Mouse (Mus musculus): ENCODE data around the gene Cic.

Cic gene

DNA sequence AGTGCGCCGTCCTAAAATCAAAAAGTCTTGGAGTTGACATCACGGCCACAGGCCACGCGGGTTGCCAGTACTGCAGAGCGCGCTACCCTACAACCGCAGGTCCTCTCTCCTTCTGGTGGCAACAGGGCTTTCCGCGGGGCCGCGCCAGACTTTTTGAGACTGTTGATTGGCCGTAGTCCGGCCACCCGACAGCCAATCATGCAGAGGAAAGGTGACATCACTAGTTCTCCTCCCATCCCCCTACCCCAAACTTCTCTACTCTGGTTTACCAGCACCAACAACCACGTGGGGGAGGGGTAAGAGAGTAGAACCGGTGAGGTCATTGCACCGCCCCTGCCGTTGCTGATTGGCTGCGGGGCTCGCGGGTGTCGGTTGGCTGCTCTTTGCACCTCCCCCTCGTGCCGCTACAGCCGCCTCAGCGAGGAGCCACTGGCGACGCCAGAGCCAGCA is at the start of gene Cic:
Gene Cic (plus strand): TSS at position 404 of the 450 bp plus-strand sequence.
- in situ Hi-C loops (cut with MboI), result no loop called here

DNA sequence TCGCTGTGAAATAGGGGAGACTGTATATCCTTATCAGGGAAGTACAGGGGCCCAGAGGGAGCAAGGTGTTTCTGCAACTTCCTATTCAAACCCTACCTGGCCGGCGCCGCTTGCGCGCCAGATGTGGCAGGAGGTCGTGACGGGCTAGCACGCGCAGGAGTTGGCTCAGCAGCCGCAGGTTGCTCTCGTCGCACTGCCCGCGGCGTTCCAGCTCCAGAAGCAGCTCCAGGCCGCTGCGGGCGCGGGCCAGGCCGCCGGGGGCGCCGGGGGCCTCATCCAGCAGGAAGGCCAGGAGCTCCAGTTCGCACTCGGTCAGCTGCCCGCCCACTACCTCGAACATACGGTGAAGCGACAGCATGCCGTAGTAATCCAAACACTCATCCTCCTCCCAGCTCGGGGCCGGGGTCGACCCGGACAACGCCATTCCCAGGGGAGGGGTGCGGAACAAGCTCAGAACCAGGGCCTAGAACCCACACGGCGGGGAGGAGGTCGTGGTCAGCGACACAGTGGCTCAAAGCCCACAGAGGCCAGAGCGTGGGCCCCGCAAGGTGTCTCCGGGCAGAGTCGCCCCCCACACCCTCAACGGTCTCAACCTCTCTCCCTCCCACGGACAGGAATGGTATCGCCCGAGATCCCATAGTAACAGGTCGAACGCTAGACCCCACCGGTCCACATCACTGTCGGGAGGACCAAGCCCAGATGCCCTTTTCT is 48.6 kb upstream of the Cic start:
- in situ Hi-C loops (cut with MboI), result no loop called here

GRCm38 (mm10) chr7:25219416-25219750 is 48.1 kb upstream of the Cic start:
- in situ Hi-C loops (cut with MboI), result no loop called here

GRCm38 (mm10) chr7:25219756-25220456 is 47.6 kb upstream of the Cic start:
- in situ Hi-C loops (cut with MboI), result no loop called here

DNA sequence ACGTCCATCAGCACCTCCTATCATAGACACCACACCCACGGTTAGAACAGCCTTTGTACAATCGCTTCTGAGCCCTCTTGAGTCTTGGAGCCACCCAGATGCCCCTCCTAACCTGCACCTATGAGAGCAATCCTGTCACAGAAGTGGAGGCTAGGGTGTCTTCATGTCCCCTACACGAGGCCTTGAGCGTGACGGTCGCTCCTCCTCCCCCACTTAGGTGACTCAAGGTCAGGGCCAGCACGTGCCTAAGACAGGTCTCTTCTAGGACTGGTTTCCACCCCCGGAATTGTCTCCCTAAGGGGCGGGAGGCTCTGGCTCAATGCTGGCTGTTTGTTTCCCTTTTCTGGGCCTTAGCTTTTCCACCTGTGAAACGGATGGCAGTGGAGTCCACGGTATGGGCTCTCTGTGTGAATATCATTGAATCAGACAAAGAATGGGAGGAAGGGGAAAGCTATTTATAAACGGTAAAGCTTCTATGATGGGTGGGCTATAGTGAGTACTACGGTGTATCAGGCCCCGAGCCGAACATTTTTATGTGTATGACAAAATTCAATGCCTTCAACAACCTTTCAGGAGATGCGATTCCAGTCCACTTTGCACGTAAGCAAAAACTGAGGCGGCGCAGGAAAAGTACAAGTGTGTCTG is 46.9 kb upstream of the Cic start, which contains the start of gene Dedd2:
Gene Dedd2 (minus strand): TSS at position 159 of the 645 bp plus-strand sequence.
- in situ Hi-C loops (cut with MboI), result no loop called here

DNA sequence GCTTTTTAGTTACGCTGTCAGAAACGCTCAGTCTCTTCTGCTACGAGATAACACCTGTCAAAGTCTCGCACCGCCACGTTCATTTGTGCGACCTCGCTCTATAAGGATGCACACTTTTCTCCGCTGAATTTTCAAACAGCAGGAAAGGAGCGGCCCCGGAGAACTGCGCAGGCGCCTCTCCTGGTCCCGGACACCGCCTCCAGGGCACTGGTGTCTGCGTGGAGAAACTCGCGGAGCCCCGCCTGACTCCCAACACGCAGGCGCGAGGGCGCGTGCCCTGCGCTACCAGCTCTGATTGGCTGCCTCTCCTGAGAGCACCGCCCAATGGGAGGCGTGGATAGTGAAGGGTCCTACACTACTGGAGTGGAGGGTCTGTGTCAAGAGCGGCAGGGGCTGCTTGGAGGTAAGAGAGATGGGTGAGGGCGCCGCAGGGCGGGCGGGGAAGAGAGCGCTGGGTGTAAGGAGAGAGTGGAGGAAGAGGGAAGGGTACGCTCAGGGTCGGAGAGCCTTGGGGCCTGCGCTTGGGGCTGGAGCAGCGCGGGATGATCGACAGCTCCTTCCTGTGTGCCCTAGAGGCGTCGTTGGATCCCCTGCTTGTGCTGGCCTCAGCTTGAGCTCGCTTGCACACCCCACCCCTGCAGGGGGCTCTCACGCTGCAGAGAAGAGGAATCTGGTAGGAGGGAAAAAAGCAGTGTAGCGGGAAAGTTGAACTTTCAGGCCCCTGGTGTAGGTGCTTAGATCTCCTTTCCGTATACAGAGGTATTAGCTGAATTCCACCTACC is 46.2 kb upstream of the Cic start, which contains the start of gene Zfp526:
Gene Zfp526 (plus strand): TSS at position 324 of the 782 bp plus-strand sequence.
- in situ Hi-C loops (cut with MboI), result no loop called here

GRCm38 (mm10) chr7:25222275-25222967 is 45.1 kb upstream of the Cic start:
- in situ Hi-C loops (cut with MboI), result no loop called here

DNA sequence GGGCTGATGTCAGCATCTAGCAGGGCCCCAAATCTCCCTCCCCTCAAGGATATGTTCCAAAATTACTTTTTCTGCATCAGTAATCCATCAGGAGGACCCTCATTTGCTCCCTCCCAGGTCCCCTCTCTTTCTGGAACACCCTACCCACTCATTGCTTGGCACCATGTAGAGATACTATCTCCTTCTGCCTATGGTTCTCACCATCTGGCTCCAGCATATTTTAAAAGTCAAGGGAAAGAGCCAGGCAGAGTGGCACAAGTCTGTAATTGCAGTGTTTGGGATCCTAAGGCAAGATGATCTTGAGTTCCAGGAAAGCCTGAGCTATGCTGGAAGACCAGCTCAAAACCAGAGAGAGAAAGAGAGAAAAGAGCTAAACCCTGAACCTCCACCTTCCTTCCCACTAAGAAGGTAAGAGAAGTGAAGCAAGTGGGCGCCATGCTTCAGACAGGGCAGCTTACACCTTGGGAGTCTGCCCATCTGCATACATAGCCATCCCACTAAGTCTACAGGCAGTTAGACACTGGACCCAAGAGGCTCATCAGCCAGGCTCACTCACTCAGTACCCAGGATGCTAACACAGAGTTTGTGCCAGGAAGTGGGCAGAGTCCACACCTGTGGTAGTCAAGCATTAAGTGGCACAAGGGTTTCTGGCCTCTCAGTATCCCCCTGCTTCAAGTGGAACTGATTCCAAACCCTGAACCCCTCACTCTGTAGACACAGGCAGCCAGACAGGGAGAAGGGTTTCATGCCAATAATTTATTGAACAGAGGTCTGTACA is 39.8 kb upstream of the Cic start:
- in situ Hi-C loops (cut with MboI), result no loop called here

DNA sequence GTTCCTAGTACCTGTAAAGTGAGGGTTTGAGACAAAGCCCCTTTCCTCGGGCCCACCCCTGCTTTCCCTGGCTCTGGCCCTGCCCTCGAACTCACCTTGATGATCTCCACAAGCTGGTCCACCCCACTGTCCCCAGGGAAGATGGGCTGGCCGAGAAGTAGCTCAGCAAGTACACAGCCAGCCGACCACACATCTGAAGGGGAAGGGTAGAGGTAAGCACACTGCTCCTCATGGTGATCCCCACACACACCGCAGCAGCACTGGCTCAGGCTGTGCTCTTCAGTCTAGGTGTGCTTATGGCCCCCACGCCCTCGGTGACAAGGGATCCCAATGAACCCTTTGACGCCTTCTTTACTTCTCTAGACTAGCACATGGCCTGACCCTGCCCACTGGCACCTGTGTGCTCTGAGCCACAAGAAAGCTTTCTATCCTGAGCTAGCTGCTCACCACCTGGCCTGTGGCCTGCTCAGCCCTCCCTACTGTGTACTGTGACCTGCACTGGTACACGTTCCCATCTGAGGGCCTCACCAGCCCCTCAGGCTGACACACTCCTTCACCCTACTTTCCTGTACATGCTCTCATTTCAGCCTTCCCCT is 36.7 kb upstream of the Cic start:
- in situ Hi-C loops (cut with MboI), result no loop called here

DNA sequence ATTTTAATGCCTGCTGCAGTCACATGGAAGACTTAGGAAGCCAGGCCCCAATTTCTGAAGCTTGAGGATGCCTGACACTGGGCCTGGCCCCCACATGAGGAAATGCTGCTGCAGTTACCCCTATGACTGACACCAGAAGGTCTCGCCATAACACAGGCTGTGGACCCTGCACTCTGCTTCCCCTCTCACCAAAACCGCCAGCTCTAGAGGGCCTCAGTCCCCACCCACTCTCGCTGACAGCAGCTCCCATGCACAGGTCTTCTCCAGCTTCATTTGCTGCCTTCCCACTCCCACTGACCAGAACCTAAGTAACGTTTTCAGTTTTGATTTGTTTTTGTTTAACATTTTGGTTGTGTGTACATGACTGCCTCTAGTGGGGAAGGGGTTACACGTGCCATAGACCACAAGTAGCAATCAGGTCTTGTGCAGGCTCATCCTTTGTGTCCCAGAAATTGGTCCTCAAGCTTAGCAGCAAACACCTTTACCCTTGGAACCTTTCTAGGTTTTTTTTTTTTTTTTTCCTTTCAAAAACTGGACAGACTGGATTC is 35.3 kb upstream of the Cic start:
- in situ Hi-C loops (cut with MboI), result no loop called here

- in situ Hi-C loops (cut with MboI), result no loop called here
Measured at GRCm38 (mm10) chr7:25233061-25233460, 34.4 kb upstream of the Cic start.

DNA sequence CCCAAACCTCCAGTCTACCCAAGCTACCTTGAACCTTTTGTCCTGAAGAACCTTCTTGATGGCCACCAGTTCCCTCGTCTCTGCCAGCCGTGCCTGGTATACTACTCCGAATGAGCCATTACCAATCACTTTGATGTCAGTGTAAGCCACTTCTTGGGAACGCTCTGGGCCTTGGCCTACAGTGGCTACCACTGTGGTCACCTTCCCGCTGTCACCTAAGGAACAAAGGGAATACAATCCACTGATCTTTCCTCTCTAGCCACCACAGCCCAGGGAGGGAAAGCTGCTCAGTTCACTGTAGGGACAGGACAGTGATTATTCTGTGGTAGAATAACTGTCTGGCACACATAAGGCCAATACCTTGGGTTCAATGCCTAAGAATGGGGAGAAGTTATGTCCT is 32.0 kb upstream of the Cic start:
- in situ Hi-C loops (cut with MboI), result no loop called here

DNA sequence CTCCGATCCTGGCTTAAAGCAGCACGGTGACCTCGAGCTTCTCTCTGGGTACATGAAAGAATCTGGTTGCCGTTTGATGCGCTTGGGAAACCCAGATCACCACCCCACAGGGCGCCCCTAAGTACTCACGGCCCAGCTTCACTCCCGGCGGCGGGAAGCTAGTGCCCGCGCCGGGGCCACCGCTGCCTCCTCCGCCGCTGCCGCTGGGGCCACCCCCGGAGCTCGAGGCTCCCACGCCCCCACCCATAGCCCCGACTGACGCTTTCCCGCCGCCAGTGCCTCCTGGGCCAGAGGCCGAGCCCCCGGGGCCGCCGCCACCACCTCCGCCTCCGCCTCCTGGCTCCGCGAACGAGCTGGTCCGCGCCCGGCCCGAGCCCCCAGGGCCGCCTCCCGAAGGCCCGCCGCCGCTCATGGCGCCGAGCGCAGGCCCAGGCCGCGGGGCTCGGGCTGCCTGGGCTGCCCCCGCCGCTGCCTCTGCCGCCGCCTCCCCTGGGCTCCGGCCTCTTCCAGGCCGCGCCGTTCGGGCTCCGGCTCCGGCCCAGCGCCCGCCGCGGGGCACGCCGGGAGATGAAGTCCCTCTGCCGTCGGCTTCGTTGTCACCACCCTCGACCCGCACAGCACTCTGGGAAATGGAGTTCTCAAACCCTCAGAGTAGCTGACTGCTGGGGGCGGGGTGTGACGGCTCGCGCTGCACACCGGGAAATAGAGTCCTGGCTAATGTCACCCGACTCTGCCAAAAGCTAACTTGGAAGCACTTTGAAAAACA is 30.1 kb upstream of the Cic start, which contains the start of gene Gsk3a:
Gene Gsk3a (minus strand): TSS at position 603 of the 766 bp plus-strand sequence.
- in situ Hi-C loops (cut with MboI), result no loop called here

DNA sequence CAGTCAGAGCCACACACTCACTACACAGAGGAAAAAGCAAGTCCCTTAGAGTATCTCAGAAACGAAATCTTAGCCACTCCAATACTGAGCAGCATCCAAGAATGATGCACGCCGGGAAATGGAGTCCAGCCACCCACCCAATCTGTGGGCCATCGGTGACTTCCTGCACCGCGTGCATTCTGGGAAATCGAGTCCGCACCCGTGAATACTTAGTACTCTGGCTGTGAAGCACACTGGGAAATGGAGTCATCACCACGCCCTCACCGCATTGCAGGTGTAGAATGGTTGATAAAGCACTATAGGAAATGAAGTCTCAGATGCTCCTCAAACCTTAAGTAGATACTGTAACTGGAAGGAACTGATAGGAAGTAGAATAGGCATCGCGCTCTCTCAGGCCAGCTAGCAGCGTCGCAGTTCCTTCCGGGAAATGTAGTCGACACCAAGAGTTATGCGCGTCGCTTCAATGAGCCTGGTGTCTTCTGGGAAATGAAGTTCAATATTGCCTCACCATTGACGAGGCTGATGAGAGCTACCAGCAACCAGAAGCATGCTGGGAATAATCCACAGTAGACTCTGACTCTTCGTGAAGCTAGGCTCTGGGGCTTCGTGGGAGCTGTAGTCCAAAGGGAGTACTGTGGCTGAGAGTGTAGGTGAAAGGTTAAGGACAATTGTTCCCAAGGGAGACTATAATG is 29.3 kb upstream of the Cic start:
- in situ Hi-C loops (cut with MboI), result no loop called here

DNA sequence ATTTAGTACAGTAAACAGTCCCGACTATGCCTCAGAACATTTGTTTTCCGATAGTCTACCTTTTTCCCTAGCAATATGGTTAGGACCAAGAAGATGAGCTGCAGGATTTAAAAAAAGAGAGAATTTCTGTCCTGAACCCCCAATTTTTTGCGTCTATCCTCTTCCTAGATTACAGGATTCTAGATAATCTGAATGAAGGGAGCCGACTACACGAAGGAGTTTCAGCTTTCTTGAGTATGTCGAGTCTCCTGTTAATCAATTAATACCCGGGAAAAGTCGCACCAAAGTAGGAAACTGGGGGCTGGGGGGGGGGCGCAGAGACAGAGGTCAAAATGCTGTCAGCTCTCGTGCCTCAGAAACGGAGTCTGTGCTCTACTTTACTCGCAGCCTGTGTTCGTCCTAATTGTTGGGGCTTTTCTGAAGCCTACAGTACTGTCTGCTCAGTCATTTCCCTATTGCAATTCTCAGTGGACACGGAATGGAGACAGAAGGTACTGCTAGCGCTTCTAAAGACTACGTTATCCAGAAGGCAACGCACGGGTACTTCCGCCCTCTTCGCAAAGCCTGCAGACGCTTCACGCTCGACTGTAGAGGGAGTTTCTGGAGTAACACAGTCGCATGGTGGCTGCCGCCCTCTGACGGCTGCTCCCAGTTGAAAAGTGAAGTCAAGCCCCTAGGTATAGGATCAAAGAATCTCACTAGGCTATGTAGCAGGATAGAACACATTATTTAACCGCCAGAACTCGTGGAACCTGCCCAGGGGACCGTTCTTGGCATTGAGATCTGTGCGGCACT is 28.5 kb upstream of the Cic start:
- in situ Hi-C loops (cut with MboI), result no loop called here

- in situ Hi-C loops (cut with MboI), result loop anchor here (5.0 kb wide), 1 partner anchor 37 kb away; no protein-coding TSS in a partner anchor
Measured at GRCm38 (mm10) chr7:25240631-25241030, 26.9 kb upstream of the Cic start.

GRCm38 (mm10) chr7:25241062-25241461 is 26.4 kb upstream of the Cic start:
- in situ Hi-C loops (cut with MboI), result loop anchor here (5.0 kb wide), 1 partner anchor 36 kb away; no protein-coding TSS in a partner anchor

All from mature B cell (primary cell).